Mouse (Mus musculus): Measurements from ENCODE around the gene Slco1a1.

DNA sequence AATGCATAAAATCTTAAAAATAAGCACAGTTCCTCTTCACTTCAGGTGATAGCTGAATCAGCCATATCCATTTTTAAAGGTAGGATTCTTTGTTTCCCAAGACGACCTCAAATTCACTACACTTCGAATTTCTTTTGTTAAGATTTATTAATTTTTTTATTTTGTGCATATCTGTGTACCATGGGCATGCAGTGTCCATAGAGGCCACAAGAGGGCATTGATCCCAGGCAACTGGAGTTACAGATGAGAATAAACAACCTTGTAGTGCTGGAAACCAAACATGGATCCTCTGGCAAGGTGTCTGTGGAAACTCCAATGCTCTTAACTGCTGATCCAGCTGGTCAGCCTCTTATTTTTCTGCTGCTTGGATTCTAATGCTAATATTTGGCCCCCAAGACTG, 58.5 kb downstream of the Slco1a1 start:
- TF ChIP-seq CTCF (IDR thresholded peaks at IDR 0.05; ENCODE audit: extremely low read depth, insufficient read length, insufficient replicate concordance, low read depth, low read length) (no peak), POLR2A (IDR thresholded peaks at IDR 0.05; ENCODE audit: low read depth, low read length) (no peak)

All from small intestine, adult 2 months (tissue).